Comparison of ENCODE assay signal across 8 mouse cellular contexts in genomic region chr1:181853081-181853736, GRCm38 (mm10). TPM values are rescaled to one million over a fixed set of nuclear protein-coding genes. Genes with fewer than 3 reads are reported as not detected.
DNase-seq lines count a peak whose midpoint lies in the region; ATAC-seq lines count a peak whose summit lies in the region.

No protein-coding gene starts in this region.

- peak; percentile 93 for ATAC-seq in intestine, embryonic 16.5 days
- no peak for ATAC-seq in neural tube, embryonic 15.5 days (ENCODE audit: low FRiP score)
- no peak; the same call in 1 of the 2 replicates for ATAC-seq in erythroid progenitor cell, adult 5-6 weeks (replicated peaks; ENCODE audit: low FRiP score, poor library complexity, severe bottlenecking)

- H3K9ac ChIP-seq in intestine, embryonic 16.5 days (ENCODE audit: low read depth, low read length): peak overlapping the region; percentile 46
- H3K9ac ChIP-seq in neural tube, embryonic 15.5 days (replicated peaks): no peak overlapping the region

- no peaks in the 10 kb centered on the region; the same call in 1 of the 2 replicates for H3K9me3 ChIP-seq in intestine, embryonic 16.5 days (ENCODE audit: control insufficient read depth, low read length)
- no peaks in the 10 kb centered on the region; the same call in 1 of the 2 replicates for H3K9me3 ChIP-seq in neural tube, embryonic 15.5 days (replicated peaks)

- peak overlapping the region; percentile 73 for H3K27ac ChIP-seq in intestine, embryonic 16.5 days (ENCODE audit: low read length)
- H3K27ac ChIP-seq in neural tube, embryonic 15.5 days (replicated peaks): no peak overlapping the region

- H3K27me3 ChIP-seq in intestine, embryonic 16.5 days (replicated peaks; ENCODE audit: control insufficient read depth, insufficient read depth, low read length): no peaks in the 10 kb centered on the region
- no peaks in the 10 kb centered on the region for H3K27me3 ChIP-seq in neural tube, embryonic 15.5 days (replicated peaks)

- peak overlapping the region; percentile 28 for H3K4me3 ChIP-seq in intestine, embryonic 16.5 days (ENCODE audit: low read length)
- H3K4me3 ChIP-seq in neural tube, embryonic 15.5 days (replicated peaks): no peak overlapping the region; the same call in 1 of the 2 replicates

- peak overlapping the region; percentile 53 for H3K4me2 ChIP-seq in intestine, embryonic 16.5 days (ENCODE audit: low read depth, low read length)
- H3K4me2 ChIP-seq in neural tube, embryonic 15.5 days: peak overlapping the region; percentile 50

- no peaks in the 10 kb centered on the region for H3K36me3 ChIP-seq in intestine, embryonic 16.5 days (ENCODE audit: control insufficient read depth, insufficient read depth, low read length)
- H3K36me3 ChIP-seq in neural tube, embryonic 15.5 days: no peaks in the 10 kb centered on the region

- peaks cover 7% of the 10 kb centered on the region for H3K4me1 ChIP-seq in intestine, embryonic 16.5 days (ENCODE audit: control insufficient read depth, insufficient read depth, low read length)
- peaks cover 11% of the 10 kb centered on the region for H3K4me1 ChIP-seq in neural tube, embryonic 15.5 days

- WGBS in intestine, embryonic 16.5 days: 12% methylated on average over 21 of the region's 21 CpGs
- WGBS in neural tube, embryonic 15.5 days: 15% methylated on average over 21 of the region's 21 CpGs

- DNase-seq in adrenal gland, postnatal 14 days: peak; percentile 27
- no peak for DNase-seq in adrenal gland, adult 2 months
- DNase-seq in heart, adult 11 months: peak; percentile 98
- peak; percentile 75 for DNase-seq in lung, adult 18-20 months
- DNase-seq in layer of hippocampus, adult 9-11 months: no peak

RNA-seq across cellular contexts. Expression of gene Lbr, which starts 10.4 kb away (rescaled TPM):
- total RNA-seq in adrenal gland, postnatal 14 days (2021): 33.7 and 42.9 TPM in 2 replicates
- 10 to 100 TPM; 18.3 to 22.9 TPM for total RNA-seq in adrenal gland, adult 2 months (2021)
- 7.4 and 13.2 TPM in 2 replicates for polyA plus RNA-seq in adrenal gland, adult 2 months (2012; rRNA removed)
- 123 and 130 TPM in 2 replicates for polyA plus RNA-seq in intestine, embryonic 16.5 days (2015; fragmentation: Nextera tagmentation; extraction: Ambion mirVana)
- polyA plus RNA-seq in neural tube, embryonic 15.5 days (2015; fragmentation: Nextera tagmentation; extraction: Ambion mirVana): 22.5 and 52.3 TPM in 2 replicates
- 1,180 and 1,371 TPM in 2 replicates for total RNA-seq in erythroid progenitor cell, adult 5-6 weeks (2015; ENCODE audit: low replicate concordance)
- 1,191 and 1,354 TPM in 2 replicates for total RNA-seq in erythroid progenitor cell, adult 5-6 weeks (2017; ENCODE audit: low replicate concordance)

Comparison
In these comparisons a context has a peak if more than half of its experiments do, and no peak if none do; other contexts are left out.
1. DNase-seq: peak in adrenal gland, postnatal 14 days (single experiment), heart, adult 11 months (single experiment) and lung, adult 18-20 months (2 of 2); none in adrenal gland, adult 2 months (single experiment) and layer of hippocampus, adult 9-11 months (single experiment).
2. RNA of gene Lbr, which starts 10.4 kb away (total RNA-seq): 1,180 to 1,371 TPM in erythroid progenitor cell, adult 5-6 weeks; 33.7 to 42.9 TPM in adrenal gland, postnatal 14 days and 18.3 to 22.9 TPM in adrenal gland, adult 2 months; every median in the first group is over 10 times any median in the second.